Mouse (Mus musculus) left cerebral cortex, adult 8-10 months (tissue): ENCODE measurements around the gene Sspn. TPM values are rescaled to one million over a fixed set of nuclear protein-coding genes. Genes with fewer than 3 reads are reported as not detected.
A peak's percentile ranks its signal among the peaks of the same experiment; 100 is the strongest.

ENCODE experiments used
- DNase-seq, 2 experiments: peaks; one replicate each; pipeline ENCODE4 v3.0.0; 2022; ENCODE audit warnings: low spot score in 2 of 2
- total RNA-seq, 4 experiments: library from RNA; stranded (reverse); gene quantifications; 2 replicates each; pipeline ENCODE4 v1.2.4; 2022

Gene Sspn
- total RNA-seq, 4 experiments from 2014 or later: 6.2 to 7.2 (median 6.6) TPM

DNA sequence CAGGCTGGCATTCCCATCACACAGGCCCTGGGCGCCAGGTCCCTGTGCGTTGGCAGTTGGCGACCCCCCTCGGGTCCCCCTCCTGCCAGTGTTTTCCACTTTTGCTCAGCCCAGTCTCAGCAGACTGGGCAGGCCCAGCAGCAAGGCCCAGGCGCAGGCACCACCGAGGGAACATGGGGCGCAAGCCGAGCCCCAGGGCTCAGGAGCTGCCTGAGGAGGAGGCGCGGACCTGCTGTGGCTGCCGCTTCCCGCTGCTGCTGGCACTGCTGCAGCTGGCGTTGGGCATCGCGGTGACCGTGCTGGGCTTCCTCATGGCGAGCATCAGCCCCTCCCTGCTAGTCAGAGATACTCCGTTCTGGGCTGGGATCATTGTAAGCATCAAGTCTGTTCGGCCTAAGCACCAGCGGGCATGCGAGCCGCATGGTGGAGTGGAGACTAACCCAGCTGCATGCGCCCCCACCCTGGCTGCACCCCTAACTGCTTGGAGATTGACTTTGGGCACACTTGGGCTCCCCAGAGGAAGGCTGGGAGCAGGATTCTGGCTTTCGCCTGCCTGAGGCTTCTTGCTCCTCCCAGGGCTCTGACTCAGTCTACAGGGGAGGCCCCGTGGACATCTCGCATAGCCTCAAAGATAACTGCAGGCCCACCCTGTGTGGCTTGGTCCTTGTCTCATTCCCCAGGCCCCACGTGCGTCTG is 2.7 kb downstream of the Sspn start:
- DNase-seq: peak; percentile 50 to 60

DNA sequence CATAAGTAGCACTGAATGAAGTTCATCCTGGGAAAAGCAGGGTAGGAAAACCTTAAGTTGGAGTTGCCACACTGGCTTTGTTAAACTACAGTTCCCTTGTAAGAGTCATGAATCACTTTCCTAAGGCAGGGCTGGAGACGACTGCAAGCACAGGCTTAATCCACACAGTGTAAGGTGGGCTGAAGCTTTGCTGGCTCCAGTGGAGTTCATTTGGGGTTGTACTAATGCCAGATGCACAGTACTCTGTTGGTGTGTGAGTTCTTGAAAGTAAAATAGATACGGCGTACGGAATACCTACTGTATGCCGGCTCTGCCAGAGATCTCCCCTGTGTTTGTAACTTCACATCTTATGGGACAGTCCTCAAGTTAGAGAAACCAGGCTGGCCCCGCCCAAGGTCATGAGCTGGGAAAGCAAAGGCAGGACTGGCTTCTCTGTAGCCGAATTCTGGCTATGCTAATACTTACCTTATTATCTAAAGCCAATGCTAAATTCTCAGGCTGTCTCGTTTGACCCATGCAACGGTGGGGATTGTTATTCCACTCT is 3.3 kb downstream of the Sspn start:
- DNase-seq: no peak

DNA sequence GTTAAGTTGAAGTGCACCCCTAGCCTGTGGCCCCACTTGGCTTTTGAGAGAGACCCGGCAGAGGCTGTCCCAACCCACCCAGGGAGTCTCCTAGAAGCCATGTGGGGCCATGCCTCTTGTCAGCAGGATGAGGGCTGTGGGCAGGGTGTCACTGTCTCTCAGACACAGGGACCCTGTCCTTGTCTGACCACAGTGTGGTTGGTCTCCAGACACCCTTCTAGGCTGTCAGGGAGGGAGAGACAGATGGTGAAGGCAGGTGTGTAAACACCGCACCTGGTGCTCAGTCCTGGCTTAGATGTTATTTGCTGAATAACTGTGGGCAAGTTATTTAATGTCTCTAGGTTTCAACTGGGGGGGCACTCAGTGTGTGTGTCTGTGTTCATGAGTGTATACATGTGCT is 4.5 kb downstream of the Sspn start:
- DNase-seq: no peak

DNA sequence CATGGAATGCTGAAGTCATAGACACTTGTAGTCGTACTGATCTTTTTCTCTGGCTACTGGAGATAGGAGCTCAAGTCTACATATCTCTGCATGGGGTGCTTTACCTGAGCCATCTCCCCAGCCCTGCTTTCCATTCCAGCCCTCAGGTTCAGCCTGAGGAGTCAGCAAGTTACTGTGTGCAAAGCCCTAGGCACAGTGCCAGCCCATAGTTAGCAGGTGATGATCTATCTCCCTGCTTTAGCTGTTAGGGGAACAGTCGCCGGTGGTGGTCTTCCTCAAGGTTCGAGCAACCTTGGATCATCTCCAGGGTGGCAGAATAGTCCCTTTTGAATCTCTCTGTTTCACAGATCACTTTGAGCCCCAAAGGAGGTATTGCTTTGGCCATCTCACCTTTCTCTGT is 5.1 kb downstream of the Sspn start:
- no peak for DNase-seq

DNA sequence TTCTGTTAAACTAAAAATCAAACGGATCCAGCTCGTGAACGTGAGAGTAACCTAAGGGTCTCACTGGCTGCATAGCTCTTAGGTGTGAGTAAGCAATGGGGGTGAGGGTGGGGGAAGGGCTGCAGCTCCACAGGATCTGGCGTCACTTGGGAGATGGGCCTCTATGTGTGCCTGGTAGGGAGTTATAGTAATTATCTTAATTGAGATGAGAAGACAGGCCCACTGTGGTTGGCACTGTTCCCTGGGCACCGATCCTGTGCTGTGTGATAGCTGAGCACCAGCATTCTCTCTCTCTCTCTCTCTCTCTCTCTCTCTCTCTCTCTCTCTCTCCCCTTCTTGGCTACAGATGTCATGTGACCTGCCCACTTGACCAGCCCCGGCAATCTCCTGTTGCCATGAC is 9.4 kb downstream of the Sspn start:
- no peak for DNase-seq

DNA sequence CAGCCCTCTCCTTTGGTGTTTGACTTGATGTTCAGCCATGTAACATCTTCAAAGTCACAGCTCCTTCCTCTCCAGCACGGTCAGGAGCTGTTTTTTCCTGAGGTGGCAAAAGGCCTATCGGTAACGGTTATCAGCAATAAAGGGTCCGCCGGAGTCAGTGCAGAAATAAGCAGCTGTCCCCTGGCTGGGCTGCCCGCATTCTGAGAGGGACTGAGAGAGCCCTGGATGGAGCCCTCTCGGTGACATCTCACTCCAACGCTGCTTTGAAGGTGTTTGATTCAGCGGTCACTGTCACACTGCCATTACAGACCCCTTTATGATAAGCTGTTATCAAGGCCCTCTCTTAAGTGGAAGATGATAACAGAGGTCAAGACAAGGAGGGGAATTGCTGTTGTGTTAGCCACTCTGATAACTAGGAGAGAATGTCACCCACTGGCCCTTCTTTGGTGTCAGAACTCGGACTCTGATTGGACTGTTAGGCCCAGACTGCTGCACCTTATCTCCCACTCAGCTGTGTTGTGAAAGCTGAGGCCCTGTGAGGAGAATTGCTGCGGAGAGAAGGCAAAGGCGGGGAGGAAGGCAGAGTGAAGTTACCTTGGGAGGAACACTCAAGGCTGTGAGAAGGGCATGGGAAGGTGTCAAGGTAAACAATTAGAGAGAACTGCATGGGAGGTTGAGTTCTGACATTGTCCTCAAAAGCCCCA is 11.0 kb downstream of the Sspn start:
- DNase-seq: no peak

DNA sequence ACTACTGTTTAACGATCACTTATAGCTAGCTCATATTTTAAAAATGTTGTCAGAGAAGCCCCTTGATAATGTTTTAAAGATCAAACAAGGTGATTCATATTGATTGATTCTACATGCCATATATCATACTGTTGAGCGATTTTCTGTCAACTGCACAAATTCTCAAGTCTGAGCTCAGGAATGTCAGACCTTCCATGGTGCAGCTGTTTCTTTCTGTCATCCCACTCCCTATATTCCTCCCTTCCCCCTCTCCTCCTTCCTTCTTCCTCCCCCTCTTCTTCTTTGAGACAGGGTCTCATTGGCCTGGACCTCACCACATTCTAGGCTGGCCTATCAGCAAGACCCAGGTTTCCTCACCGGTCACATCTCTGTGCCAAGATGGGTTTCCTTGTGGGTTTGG is 12.0 kb downstream of the Sspn start:
- no peak for DNase-seq

DNA sequence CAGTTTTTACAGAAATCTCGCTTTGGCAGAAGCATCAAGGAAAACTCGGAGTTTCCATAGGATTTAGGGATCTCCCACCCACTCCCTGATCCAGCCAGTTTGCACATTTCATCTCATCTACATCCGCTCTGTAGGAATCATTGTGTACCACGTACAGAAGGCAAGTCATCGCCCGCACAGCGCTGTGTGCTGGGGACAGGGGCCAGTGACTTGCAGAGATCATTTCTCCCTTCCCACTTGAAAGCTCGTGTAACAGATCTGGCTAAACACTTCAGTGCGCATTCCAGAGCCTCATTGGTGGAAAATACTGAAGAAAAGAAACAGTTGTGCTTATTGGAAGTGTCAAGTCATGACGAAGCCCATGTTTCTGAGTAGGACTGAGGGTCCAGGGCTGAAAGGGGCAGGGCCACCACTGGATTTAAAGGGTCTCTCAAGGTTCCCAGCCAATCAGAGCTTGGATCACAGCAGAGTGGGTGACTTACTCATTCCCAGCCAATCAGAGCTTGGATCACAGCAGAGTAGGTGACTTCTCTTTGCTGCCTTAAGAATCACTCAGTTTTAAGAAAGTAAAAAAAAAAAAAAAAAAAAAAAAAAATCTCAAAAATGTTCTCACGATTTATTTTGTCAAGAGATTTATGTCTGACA is 14.4 kb downstream of the Sspn start:
- no peak for DNase-seq

DNA sequence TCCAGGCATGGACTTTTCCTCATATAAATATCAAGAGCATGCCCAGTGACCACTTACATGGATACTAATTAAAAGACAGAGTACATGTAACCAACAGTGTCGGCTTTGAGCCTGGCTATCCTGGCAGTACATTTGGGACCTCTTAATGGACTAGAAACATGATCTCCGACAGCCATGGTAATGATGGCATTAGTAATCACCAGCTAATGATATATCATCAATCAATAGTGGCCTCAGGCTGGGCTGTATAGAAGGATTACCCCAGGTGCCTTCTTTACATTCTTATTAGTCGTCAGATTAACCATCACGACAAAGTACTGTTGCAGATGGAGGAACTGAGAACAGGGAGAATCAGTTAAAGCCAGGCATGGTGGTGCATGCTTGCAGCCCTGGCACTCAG is 17.6 kb downstream of the Sspn start:
- no peak for DNase-seq

DNA sequence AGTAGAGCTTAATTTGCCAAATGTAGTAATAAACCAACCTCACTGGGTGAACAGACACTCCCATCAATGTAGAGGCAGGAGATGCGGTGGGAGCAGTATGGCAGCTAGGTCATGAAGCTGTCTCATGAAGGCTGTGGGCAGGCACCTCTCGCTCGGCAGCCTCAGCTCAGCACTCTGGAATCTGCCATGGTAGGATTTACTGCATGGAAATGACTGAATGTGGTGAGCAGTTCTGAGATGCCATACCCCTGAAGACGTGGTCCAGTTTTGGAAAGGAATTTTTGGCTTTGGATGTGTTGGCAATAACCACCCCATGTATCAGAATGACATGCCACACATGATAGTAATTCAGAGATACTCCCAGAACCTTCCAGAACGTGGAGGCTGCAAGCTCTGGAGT is 19.2 kb downstream of the Sspn start:
- DNase-seq: no peak

DNA sequence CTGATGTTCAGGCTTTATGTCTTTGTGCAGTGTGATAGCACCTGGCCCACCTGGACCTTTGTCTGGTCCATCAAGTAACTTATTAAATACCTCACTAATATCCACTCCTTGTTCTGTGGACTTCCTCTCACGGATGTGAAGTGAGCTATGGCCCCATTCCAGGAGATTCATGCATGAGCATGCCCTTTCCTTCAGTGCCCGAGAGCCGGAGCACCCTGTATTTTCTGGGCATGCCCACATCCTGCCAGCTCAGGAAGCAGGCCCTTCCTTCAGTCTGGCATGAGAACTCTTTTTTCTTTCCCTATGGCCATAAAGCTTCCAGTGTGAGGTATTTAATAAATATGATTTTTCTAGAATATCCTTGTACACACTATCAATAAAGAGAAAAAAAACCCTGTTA is 21.2 kb downstream of the Sspn start:
- DNase-seq: no peak

DNA sequence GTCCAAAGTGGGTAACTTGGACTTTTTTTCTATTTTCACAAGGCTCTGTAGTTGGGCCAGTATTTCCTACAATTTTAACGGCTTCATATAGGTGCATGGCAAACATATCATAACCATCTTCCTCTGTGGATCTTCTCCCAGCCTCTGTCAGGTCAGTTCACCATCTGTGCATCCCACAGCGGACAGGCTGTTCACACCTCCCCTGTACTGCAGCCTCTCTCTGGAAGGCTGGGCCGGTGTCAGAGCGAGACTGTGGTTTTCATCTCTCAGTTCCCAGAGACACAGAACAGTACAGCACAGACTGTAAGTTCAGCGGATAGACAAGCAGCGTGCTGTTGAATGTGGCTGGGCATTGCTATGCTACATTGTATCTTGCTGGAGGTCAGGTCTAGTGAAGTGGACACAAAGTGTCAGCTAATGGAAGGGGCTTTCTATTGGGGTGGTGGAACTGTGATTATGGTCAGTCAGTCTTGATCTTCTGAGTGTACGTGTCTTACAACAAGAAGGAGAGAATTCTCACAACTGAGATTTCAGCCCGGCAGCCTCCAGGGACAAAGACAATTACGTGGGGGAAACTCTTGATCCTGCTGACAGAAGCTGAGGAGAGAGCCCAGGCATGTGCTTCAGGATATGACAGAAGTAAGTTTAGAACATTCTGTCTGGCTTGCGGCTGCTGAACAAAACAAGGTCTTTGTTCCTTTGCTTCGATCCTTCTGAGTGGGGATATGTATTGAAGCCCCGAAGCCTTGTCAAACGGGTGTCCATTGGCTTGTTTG is 21.9 kb downstream of the Sspn start:
- no peak for DNase-seq

DNA sequence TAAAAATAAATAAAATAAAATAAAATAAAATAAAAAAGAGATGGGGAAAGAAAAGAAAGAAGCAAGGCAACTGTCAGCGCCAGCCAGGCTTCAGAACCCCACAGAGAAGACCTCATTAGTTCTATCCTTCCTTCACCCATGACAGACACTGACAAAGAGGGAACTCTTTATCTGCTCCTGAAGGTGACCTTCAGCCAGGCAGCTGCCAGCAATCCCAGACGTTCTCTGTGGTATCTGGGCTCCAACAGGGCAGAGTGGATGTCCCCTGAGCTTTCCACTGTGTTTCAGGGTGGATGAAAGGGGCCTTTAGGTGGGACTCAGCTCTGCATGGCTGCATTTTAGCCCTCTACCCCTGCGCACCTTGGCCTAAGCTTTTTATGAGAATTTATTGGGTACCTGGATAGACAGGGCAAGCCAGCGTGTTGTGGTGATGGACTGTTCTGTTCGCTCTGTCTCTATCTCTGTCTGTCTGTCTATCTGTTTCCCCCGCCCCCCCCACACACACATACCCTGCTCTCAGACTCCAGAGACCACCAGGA is 26.1 kb downstream of the Sspn start:
- no peak for DNase-seq

DNA sequence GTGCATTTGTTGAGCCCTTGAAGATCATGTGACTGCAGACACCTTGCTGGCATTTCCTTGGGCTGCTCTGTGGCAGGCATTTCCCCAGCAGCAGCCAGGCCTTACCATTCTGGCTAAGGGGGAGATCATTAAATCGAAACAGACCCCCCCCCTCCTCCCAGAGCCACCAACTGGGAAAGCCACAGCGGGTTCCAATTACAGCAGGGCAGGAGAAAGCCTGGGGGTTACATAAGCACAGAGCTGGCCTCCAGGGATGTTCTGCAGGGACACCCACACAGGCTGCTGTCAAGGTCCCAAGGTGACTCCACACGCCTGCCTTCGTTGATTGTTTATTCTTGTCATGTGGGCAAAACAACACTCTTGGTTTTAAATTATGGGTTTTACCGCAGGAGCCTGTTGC is 26.6 kb downstream of the Sspn start:
- DNase-seq: no peak

DNA sequence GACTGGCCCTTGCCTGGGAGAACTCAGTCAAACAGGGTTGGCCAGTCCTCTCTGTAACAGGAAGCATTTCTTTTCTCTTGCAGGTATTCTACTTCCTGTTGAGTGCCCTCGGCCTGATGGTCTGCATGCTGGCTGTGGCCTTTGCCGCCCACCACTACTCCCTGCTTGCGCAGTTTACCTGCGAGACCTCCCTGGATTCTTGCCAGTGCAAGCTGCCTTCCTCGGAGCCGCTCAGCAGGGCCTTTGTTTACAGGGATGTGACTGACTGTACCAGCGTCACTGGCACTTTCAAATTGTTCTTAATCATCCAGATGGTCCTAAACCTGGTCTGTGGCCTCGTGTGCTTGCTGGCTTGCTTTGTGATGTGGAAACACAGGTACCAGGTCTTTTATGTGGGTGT is 29.6 kb downstream of the Sspn start:
- no peak for DNase-seq

DNA sequence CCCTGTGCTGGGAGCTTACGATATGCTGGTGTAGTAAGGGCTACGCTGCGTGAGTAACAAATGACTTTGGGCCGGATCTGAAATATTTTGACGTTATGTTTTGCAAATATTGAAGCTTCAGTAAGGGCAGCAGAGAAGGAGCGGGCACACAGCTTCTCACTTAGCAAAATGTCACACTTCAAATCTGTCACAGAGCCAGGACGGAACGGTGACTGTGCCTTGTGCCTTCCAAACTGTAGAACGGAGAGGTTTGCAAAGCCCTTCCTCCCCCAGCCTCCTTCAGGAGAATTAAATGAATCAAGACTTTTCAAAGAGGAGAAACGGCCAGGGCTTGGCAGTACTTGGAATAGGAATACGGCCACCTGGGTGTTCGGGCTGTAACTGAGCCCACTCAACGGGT is 32.5 kb downstream of the Sspn start:
- no peak for DNase-seq

DNA sequence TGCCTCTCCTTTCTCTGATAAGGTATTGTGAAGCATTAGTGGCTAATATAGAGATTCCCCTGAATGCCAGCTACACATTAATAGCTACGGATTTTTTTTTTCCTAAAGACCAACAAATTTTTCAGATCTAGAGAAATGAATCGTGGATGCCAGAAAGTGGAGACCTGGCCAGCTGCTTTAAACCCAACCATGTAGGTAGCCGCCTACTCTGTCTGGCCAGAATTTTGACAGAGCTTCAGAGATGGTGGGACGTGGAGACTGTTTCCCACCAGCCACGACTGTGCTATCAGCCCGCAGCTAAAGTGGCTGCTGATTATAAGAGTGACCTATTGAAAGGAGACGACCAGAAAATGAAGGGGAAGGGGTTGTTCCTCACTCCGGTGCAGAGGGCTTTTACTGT is 36.3 kb downstream of the Sspn start:
- no peak for DNase-seq

DNA sequence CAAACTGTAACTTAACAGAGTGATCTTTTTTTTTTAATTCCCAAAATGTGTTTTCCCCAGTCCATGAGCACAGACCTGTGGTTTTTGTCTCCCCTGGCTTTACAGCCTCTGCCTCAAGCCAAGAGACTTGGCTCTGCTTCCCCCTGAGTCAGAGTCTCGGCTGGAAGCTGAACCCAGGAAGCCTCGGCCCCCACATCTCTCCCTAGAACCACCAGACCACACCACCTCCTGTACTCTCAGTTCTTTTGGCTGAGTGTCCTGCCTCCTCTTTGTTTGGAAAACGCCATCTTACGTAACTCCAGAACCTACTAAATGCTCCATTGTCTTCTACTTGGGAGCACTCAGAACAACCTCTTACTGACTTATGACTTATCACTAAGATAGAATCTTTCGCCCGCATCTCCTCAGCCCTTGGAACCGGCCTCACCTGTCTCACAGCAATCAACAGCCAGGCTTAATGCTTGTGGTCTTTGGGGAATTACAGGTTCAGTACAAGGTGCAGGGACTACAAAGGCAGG is 36.9 kb downstream of the Sspn start:
- DNase-seq: peak in 1 of 2 experiments; percentile 21

DNA sequence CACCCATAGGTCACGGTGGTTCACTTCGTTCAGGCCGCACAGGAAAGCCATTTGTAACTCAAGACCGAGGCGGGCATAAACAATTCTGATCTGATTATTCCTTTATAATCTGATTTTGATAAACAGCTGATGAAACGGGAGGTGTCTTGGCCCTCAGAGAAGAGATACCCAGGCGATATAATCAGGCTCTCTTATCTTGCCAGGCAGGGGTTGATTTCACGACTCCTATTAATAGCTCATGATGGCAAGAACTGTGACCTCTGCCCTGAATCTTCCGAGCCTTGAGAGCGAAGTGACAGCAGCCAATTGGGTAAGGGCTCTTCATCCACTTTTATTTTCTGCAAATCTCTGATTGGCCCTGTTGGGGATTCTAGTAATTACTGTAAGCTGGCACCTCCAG is 37.4 kb downstream of the Sspn start:
- DNase-seq: no peak

DNA sequence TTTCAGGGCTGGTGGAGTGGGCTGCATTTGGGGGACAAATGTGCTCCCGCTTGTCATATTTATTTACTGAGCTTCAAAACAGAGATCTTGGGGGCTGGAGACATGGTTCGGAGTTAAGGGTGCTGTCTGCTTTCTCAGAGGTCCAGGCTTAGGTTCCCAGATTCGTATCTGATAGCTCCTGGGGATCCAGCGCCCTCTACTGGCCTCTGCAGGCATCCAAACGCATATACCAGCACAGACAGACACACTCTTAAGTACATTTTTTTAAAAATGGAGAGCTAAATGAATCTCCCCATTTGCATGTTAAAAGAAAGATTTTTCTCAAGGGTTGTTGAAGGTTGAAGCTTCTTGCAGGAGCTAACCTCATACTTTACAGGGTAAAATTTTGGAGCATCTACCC is 38.1 kb downstream of the Sspn start:
- DNase-seq: no peak

DNA sequence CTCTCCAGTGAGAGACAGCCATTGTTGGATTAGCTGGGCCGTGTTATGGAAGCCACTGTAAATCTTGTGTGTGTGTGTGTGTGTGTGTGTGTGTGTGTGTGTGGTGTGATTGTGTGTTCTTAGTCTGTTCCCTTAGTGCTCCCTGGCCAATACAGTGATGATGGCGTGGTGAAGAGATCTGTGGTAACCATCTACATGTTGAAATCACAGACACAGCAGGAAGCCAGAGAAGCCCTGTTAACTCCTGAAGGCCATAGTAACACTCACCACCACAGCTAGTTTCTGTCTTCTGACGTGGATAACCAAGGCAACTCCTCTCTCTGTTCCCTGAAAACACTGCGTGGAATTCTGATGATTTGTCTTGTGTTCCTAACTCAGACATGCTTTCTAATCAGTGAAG is 40.7 kb downstream of the Sspn start:
- DNase-seq: no peak
